Mouse (Mus musculus) embryonic facial prominence, embryonic 15.5 days (tissue): ENCODE measurements around the gene Mul1. TPM values are rescaled to one million over a fixed set of nuclear protein-coding genes. Genes with fewer than 3 reads are reported as not detected.
A peak's percentile ranks its signal among the peaks of the same experiment; 100 is the strongest.

Source experiments
- ATAC-seq: fragments of 200-750 bp; cut with Nextera tagmentation; 2 replicates; pipeline ENCODE4 v1.8.0; 2017; ENCODE audit warnings: low read depth, moderate TSS enrichment; ENCODE audit not compliant: insufficient number of reproducible peaks, low FRiP score, low TSS enrichment
- H3K27ac ChIP-seq: fragments of 300-500 bp; sonication (generic); replicated peaks from 2 replicates; pipeline ENCODE4 v1.5.1; 2015; ENCODE audit warnings: mild to moderate bottlenecking, inconsistent platforms
- H3K27me3 ChIP-seq: fragments of 300-500 bp; sonication (generic); 2 replicates; pipeline ENCODE4 v1.6.1; 2015; ENCODE audit warnings: inconsistent platforms
- H3K36me3 ChIP-seq: fragments of 300-500 bp; sonication (generic); 2 replicates; pipeline ENCODE4 v1.6.1; 2015; ENCODE audit warnings: mild to moderate bottlenecking, inconsistent platforms
- H3K4me1 ChIP-seq: fragments of 300-500 bp; sonication (generic); 2 replicates; pipeline ENCODE4 v1.6.1; 2015; ENCODE audit warnings: inconsistent platforms
- H3K4me2 ChIP-seq: fragments of 300-500 bp; sonication (generic); replicated peaks from 2 replicates; pipeline ENCODE4 v1.6.1; 2015; ENCODE audit warnings: mild to moderate bottlenecking, inconsistent platforms
- H3K4me3 ChIP-seq: fragments of 300-500 bp; sonication (generic); replicated peaks from 2 replicates; pipeline ENCODE4 v1.5.1; 2015; ENCODE audit warnings: mild to moderate bottlenecking, inconsistent platforms
- H3K9ac ChIP-seq: fragments of 300-500 bp; sonication (generic); 2 replicates; pipeline ENCODE4 v1.6.1; 2015; ENCODE audit warnings: inconsistent platforms
- H3K9me3 ChIP-seq: fragments of 300-500 bp; sonication (generic); replicated peaks from 2 replicates; pipeline ENCODE4 v1.6.1; 2016; ENCODE audit warnings: inconsistent platforms
- WGBS: fragments of 180-500 bp; shearing (Covaris S2); methylation state at CpG from one replicate; pipeline ENCODE4 v1.1.7; 2015; 5-methylcytosine and 5-hydroxymethylcytosine counted together
- polyA plus RNA-seq: library from polyadenylated mRNA; unstranded; fragments of >200 nt; fragmentation: Nextera tagmentation; extraction: Ambion mirVana; gene quantifications from 2 replicates; pipeline ENCODE4 v1.2.1, GENCODE M21; 2015

The Mul1 gene
- polyA plus RNA-seq, 1 experiment from 2014 or later: 17.7 TPM

DNA sequence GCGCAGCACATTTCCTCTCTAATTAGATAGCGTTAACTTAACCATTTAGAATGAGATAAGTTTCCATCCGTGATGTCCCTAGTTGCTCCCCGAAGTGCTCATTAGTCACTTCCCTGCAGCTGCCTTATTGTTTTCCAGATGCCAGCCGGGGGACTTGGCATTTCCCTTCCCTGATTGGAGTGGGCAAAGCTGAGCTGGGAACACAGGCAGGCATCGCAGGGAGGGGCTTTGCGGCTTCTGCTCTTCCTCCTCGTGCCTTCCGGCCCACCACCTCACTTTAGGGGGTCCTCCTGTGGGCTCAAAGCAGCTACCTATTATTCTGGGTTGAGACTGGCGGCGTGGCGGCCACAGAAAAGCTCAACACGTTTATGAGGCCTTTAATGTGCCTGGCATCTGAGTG, 12.5 kb downstream of the Mul1 start:
- no peak overlapping the region for H3K4me3 ChIP-seq
- no peak overlapping the region for H3K9ac ChIP-seq
- WGBS: 24% methylated on average over 13 of the region's 13 CpGs
- peaks cover 23% of the 10 kb centered on the region for H3K27me3 ChIP-seq
- H3K9me3 ChIP-seq: no peaks in the 10 kb centered on the region
- 0 out of 2 replicates have a peak, but pooled peaks have one; percentile 34 for ATAC-seq
- H3K27ac ChIP-seq: no peak overlapping the region
- H3K4me1 ChIP-seq: peaks cover 7% of the 10 kb centered on the region
- no peak overlapping the region for H3K4me2 ChIP-seq
- 0 out of 2 replicates have a peak, but pooled peaks cover under 1% of the 10 kb centered on the region for H3K36me3 ChIP-seq

DNA sequence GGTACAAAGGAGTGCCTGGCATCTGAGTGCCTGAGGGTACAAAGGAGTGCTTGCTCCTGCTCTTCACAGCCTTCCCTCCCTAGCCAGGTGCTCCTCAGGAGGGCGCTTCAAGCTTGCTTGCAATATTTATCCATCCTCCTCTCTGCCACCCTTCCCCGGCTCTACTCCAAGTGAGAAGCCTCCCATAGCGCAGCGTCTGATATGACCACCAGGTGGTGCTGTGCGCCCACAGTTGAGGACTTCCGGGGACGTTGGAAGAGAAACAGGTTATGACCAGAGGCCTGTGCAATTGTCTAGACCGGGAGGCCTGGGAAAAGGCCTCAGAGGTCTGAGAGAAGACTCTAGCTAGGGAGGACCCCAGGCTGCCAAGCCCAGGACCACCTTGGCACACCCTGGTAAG, 12.9 kb downstream of the Mul1 start:
- Histone ChIP-seq H3K4me3 (no peak overlapping the region), H3K9ac (no peak overlapping the region), H3K36me3 (no peaks in the 10 kb centered on the region), H3K4me1 (peaks cover 7% of the 10 kb centered on the region), H3K9me3 (no peaks in the 10 kb centered on the region), H3K27ac (no peak overlapping the region), H3K4me2 (no peak overlapping the region), H3K27me3 (peaks cover 26% of the 10 kb centered on the region)
- WGBS: 1% methylated on average over 8 of the region's 8 CpGs
- peak; percentile 78 for ATAC-seq

DNA sequence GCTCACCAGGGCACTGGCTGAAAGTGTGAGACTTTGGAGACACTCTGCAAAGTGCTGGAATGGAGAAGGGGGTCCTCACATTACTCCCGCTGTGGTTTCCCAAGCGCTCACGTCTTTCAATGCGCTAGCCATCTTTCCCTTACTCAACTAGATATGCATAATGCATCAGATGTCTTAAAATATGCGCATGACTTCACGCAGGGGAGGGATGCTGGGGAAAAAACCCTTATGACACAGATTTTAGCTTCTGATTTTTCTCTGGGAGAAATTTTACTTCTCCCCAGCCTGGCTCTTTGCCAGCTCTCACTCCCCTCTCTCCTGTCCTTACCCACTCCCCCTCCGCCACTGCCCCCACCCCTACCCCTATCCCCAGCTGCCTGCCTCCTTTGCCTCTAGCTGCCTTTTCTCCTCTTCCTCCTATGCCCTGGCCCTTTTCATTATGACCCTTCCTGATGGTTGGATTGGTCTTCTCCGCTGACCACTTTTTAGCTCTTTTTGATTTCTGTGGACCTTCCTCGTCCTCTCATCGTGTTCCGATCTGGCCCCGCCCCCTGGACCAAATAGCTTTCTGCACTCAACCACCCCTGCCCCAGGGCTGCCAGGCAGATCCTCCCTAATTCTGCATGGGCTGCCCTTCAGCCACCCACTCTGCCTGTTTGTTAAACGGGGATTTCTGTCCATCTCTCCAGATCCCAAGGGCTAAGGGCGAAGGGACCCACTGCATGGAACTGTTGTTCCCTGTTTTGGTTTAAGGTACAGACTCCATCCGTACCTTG, 13.5 kb downstream of the Mul1 start:
- Histone ChIP-seq H3K4me1 (peaks cover 10% of the 10 kb centered on the region), H3K27ac (no peak overlapping the region), H3K9ac (no peak overlapping the region), H3K9me3 (no peaks in the 10 kb centered on the region), H3K36me3 (no peaks in the 10 kb centered on the region), H3K4me2 (no peak overlapping the region), H3K27me3 (peaks cover 32% of the 10 kb centered on the region), H3K4me3 (no peak overlapping the region)
- no peak for ATAC-seq
- WGBS: 35% methylated on average over 15 of the region's 15 CpGs

DNA sequence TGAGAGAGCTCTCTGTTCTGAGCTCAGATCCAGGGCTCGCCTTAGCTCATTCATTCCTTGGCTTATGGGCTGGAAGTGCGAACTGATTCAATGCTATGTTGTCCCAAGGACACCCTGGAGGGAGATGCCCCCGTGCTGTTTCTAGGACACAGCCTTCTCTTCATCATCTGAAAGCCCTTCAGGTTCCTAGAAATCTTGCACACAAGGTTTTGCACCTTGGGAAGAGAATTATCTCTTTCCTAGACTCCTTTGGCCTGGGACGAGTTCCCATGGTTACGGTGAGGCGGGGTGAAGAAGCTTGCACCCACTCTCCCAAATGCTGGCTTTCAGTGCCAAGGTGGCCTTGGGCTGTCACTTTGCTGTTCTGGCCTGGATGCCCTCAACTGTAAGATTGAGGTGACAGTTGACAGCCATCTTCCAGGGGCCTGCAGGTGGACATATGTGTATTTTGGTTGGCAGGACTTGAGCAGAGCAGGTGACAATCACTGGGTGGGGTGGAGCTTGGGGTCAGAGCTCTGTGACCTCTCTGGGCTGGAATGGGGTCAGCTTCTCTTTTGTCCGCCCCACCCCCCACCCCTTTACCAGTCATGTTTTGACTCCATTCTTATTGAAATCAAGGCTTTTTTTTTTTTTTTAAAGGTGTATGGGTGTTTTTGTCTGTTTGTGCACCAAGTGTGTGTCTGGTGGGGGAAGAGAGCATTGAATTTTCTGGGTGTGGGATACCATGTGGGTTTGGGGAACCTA, 14.6 kb downstream of the Mul1 start:
- Histone ChIP-seq H3K36me3 (no peaks in the 10 kb centered on the region), H3K4me1 (peaks cover 19% of the 10 kb centered on the region), H3K9me3 (no peaks in the 10 kb centered on the region), H3K27me3 (peaks cover 39% of the 10 kb centered on the region), H3K9ac (no peak overlapping the region), H3K4me2 (no peak overlapping the region), H3K27ac (no peak overlapping the region), H3K4me3 (no peak overlapping the region)
- 50% methylated on average over 7 of the region's 7 CpGs for WGBS
- ATAC-seq: no peak

DNA sequence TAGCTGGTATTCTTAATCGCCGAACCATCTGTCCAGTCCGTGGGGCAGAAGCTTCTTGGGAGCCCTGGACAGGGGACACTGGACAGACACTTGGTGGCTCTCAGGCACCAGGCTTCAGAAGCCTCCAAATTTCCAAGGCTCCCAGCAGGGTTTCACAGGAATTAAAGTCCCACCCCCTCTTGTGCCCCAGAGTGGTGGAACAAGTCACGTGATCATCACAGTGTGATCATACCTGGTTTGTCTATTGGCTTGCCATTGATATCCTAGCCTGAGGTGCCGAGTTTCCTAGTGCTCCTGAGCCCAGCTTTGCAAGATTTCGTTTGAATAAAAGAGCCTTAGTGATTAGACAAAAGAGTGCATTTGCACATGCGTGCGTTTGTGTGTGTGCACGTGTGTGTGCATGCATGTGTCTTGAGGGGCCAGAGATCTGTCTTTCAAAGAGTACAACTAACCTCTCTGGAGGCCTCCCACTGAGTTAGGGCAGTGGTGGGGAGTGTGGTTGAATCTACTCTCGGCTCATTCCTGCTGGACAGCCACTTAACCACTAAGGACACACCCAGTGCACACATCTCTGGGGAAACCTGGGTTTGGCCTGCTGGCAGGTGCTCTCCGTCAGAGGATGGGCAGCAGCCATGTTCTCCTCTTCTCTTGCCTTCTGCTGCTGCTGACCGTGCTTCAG, 15.3 kb downstream of the Mul1 start:
- WGBS: 52% methylated on average over 12 of the region's 12 CpGs
- H3K4me3 ChIP-seq: no peak overlapping the region

DNA sequence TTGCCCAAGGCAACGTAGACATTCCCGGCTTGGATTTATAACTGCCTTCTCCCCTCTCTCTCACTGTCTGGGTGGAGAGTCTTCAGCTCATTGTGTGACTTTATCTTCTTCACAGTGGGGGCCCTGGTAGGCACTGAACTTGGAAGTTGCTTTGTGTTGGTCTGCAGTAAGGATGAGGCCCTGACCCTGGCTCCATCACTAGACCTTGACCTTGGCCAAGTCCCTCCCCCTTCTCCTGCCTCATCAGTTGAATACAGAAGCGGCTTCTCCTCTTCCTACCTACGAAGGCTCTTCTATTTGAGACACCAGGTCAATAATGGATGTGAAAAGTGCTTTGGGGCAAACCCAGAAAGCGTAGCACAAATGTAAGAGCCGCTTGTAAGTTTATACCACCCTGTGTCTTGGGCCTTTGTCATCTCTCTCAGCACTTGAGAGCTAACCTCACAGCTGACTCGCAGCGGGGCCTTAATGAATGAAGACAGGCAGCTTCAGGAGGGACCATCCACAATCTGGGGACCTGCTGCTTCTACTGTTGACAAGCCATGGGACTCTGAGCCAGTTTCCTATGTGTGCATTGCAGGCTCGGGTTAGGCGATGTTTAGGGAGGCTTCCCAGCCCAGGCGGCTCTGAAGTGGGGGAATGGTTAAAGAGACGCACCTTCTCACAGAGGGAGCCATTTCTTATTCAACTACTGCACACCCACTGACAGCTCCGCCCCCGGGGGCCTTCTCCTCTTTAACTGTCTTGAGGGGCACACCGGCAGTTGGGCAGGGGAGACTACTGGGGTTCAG, 18.0 kb downstream of the Mul1 start:
- Histone ChIP-seq H3K4me3 (no peak overlapping the region), H3K4me2 (no peak overlapping the region), H3K4me1 (peaks cover 37% of the 10 kb centered on the region), H3K9ac (no peak overlapping the region), H3K36me3 (no peaks in the 10 kb centered on the region), H3K9me3 (no peaks in the 10 kb centered on the region), H3K27ac (0 out of 2 replicates have a peak overlapping the region, but pooled peaks have one; percentile 44), H3K27me3 (peaks cover 59% of the 10 kb centered on the region)
- no peak for ATAC-seq
- WGBS: 25% methylated on average over 15 of the region's 15 CpGs

More for the DNA sequence above, 15.3 kb downstream of the Mul1 start:
- Histone ChIP-seq H3K4me2 (no peak overlapping the region), H3K4me1 (peaks cover 19% of the 10 kb centered on the region), H3K27ac (no peak overlapping the region), H3K27me3 (peaks cover 39% of the 10 kb centered on the region), H3K36me3 (no peaks in the 10 kb centered on the region), H3K9me3 (no peaks in the 10 kb centered on the region), H3K9ac (no peak overlapping the region)
- ATAC-seq: no peak

DNA sequence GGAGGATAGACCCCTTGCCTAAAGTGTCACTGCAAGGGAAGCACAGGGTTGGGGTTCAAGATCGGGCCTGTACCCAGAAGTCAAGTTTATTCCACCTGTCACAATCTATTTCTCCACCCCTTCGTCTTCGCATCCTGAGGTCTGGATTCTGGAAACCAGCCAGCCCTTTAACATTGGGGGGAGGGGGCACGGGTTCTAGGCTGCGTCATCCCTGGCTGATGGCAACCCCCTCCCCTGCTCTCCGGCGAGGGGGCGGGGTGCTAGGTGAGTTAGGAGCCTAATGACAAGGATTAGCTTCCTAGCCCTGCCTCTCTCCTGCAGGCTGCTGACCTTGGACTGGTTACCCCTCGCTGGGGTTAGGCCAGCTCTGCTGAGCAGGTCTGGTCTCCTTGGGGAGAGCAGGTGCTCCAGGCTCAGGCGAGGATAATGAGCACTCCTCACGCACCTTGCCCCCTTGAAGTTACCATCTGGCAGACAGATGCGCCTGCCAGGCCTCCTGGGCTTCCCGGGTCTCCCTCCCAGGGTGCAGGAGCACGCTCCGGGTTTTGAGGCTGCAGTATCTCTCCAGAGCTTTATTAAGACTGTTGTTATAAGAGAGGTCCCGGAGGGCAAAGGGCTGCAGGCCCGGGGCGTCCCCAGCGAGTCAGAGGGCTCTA, 18.8 kb downstream of the Mul1 start:
- Histone ChIP-seq H3K4me3 (peak overlapping the region; percentile 77), H3K9ac (no peak overlapping the region), H3K27me3 (peaks cover 65% of the 10 kb centered on the region), H3K36me3 (no peaks in the 10 kb centered on the region), H3K4me2 (peak overlapping the region; percentile 94), H3K27ac (peak overlapping the region; percentile 73; the same call in 1 of the 2 replicates), H3K4me1 (peaks cover 32% of the 10 kb centered on the region), H3K9me3 (no peaks in the 10 kb centered on the region)
- peak; percentile 45 for ATAC-seq
- WGBS: 4% methylated on average over 19 of the region's 19 CpGs

DNA sequence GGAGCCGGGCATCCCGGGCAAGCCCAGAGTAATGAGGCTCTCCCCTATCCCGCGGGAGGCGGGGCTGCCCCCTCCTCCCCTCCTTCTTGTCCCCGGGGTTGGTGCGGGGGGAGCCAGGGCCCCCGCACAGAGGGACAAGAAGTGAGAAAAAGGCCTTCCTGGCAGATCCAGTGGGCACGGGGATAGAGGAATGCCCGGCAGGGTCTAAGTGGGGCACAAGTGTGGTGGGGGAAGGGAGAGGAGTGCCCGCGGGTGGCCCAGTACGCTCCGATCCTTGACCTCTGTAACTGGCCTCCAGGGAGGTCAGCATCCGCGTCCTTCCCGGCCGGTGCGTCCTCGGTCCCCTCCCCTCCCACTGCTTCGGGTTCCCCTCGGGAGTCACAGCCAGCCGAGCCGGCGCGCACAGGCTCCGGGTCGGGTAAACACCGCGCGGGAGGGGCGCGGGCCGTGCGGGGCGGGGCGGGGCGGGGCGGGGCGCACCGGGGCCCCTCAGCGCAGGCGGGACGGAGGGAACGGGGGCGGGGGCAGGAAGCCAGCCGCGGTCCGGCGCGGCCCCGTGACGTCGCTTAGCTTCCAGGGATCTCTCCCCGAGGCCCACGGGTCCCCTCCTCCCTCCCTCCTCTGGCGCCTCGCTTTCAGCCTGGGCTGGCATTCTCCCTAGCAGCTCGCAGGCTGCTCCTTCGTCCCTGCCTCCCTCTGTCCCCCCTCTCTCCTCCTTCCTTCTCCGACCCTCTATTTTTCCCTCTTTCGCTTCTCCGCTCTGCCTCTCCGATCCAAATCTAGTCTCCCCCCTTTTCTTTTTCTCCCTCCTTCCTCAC, 19.5 kb downstream of the Mul1 start, which contains the start of gene Camk2n1:
TSS of gene Camk2n1 (plus strand) at position 562 of the 818 bp plus-strand sequence.
- ATAC-seq: peak; percentile 80
- Histone ChIP-seq H3K27me3 (peaks cover 64% of the 10 kb centered on the region), H3K27ac (peak within 1 kb of the TSS; percentile 73), H3K36me3 (no peaks in the 10 kb centered on the region), H3K9me3 (no peaks in the 10 kb centered on the region), H3K9ac (peak within 1 kb of the TSS; percentile 60), H3K4me1 (peaks cover 30% of the 10 kb centered on the region), H3K4me2 (peak within 1 kb of the TSS; percentile 94), H3K4me3 (peak within 1 kb of the TSS; percentile 77)
- under 1% methylated on average over 35 of the region's 64 CpGs for WGBS

DNA sequence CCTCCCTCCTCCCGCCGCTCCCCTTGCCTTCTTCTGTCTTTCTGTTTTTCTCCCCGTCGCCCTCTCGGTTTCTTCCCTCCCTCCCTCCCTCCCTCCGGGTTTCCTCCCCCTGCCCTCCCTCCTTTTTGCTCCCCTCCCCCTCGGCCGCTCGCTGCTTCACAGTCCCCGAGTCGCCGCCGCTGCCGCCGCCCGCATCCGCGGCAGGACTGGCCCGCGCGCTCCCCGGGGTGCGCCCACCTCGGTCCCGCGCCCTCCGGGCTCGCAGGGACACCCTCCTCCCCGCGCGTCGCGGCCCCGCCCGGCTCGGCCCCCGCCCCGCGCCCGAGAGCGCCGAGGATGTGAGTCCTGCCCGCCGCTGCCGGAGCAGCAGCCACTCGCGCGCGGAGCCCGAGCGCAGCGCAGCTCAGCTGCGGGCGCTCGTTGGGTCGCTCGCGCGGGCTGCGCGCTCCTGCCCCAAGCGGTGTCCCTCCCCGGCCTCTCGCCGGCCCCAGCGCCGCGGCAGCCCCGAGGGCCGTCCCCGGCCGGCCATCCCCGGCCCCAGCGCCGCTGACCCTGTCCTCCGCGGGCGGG, 20.2 kb downstream of the Mul1 start:
- peaks cover 66% of the 10 kb centered on the region for H3K27me3 ChIP-seq
- peaks cover 30% of the 10 kb centered on the region for H3K4me1 ChIP-seq
- H3K4me2 ChIP-seq: peak overlapping the region; percentile 94
- peak; percentile 36 for ATAC-seq
- peak overlapping the region; percentile 60 for H3K9ac ChIP-seq
- H3K36me3 ChIP-seq: no peaks in the 10 kb centered on the region
- under 1% methylated on average over 74 of the region's 78 CpGs for WGBS
- H3K4me3 ChIP-seq: peak overlapping the region; percentile 77
- H3K27ac ChIP-seq: peak overlapping the region; percentile 73
- no peaks in the 10 kb centered on the region for H3K9me3 ChIP-seq
